10 mouse cellular contexts compared by ENCODE assay signal in genomic region chr12:93416381-93416780, GRCm38 (mm10).
"Had no signal": no experiment of that assay in that cellular context is flagged by ENCODE, and none has a peak within 500 bp of the region (broad histone marks: within the 10 kb centered on the region; RNA-seq: fewer than 3 reads in every experiment).

No protein-coding gene starts in this region.

- DNase-seq: kidney, postnatal 14 days; left cerebral cortex, postnatal 4 days; lung, adult 18-20 months; thymus, postnatal 14 days had no signal

- H3K36me3 ChIP-seq: kidney, embryonic 15.5 days; limb, embryonic 13.5 days; midbrain, embryonic 15.5 days; neural tube, embryonic 13.5 days had no signal

- ATAC-seq: midbrain, embryonic 15.5 days had no signal

- H3K4me3 ChIP-seq: kidney, embryonic 15.5 days; limb, embryonic 13.5 days; midbrain, embryonic 15.5 days; neural tube, embryonic 13.5 days had no signal

- H3K4me1 ChIP-seq: kidney, embryonic 15.5 days; limb, embryonic 13.5 days; neural tube, embryonic 13.5 days had no signal

- H3K4me2 ChIP-seq: kidney, embryonic 15.5 days; limb, embryonic 13.5 days; midbrain, embryonic 15.5 days; neural tube, embryonic 13.5 days had no signal

- H3K9me3 ChIP-seq: kidney, embryonic 15.5 days; limb, embryonic 13.5 days; midbrain, embryonic 15.5 days; neural tube, embryonic 13.5 days had no signal

- H3K9ac ChIP-seq: kidney, embryonic 15.5 days; limb, embryonic 13.5 days; liver, embryonic 14.5 days; midbrain, embryonic 15.5 days; neural tube, embryonic 13.5 days had no signal

- H3K27ac ChIP-seq: kidney, embryonic 15.5 days; limb, embryonic 13.5 days; liver, embryonic 14.5 days; midbrain, embryonic 15.5 days; neural tube, embryonic 13.5 days; stomach, postnatal 0 days had no signal

- H3K27me3 ChIP-seq: kidney, embryonic 15.5 days; limb, embryonic 13.5 days; midbrain, embryonic 15.5 days; neural tube, embryonic 13.5 days had no signal
